Mouse (Mus musculus) spleen, postnatal 4 days (tissue): ENCODE results near the gene Actr5.

Source experiments
- DNase-seq, 2 experiments: peaks; one replicate each; pipeline ENCODE4 v3.0.0; 2022; ENCODE audit warnings: low spot score in 2 of 2

Gene Actr5

GRCm38 (mm10) chr2:158667022-158667670, 42.5 kb downstream of the Actr5 start:
- DNase-seq = peak; percentile 76 to 81

GRCm38 (mm10) chr2:158667671-158668432, 43.2 kb downstream of the Actr5 start:
- peak; percentile 30 to 77 for DNase-seq

- DNase-seq = no peak
Observed at GRCm38 (mm10) chr2:158668433-158669010, 43.8 kb downstream of the Actr5 start.

GRCm38 (mm10) chr2:158669199-158670195, 44.8 kb downstream of the Actr5 start:
- DNase-seq = no peak

- no peak for DNase-seq
Observed at GRCm38 (mm10) chr2:158670571-158670970, 45.9 kb downstream of the Actr5 start.

GRCm38 (mm10) chr2:158672829-158673228, 48.1 kb downstream of the Actr5 start:
- DNase-seq = no peak

- DNase-seq = peak; percentile 53 to 67
Observed at GRCm38 (mm10) chr2:158673493-158673892, 48.8 kb downstream of the Actr5 start.

- no peak for DNase-seq
Observed at GRCm38 (mm10) chr2:158674131-158674530, 49.4 kb downstream of the Actr5 start.

- no peak for DNase-seq
Observed at GRCm38 (mm10) chr2:158674759-158675158, 50.1 kb downstream of the Actr5 start.

GRCm38 (mm10) chr2:158675161-158675560, 50.5 kb downstream of the Actr5 start:
- DNase-seq = no peak

GRCm38 (mm10) chr2:158675907-158676533, 51.3 kb downstream of the Actr5 start:
- no peak for DNase-seq

- no peak for DNase-seq
Observed at GRCm38 (mm10) chr2:158677946-158678345, 53.3 kb downstream of the Actr5 start.

- DNase-seq = no peak
Observed at GRCm38 (mm10) chr2:158679091-158679490, 54.4 kb downstream of the Actr5 start.

- no peak for DNase-seq
Observed at GRCm38 (mm10) chr2:158680357-158680889, 55.7 kb downstream of the Actr5 start.

- DNase-seq = no peak
Observed at GRCm38 (mm10) chr2:158681714-158682113, 57.0 kb downstream of the Actr5 start.

GRCm38 (mm10) chr2:158682344-158683037, 57.8 kb downstream of the Actr5 start:
- no peak for DNase-seq

- no peak for DNase-seq
Observed at GRCm38 (mm10) chr2:158683038-158683413, 58.3 kb downstream of the Actr5 start.

- DNase-seq = no peak
Observed at GRCm38 (mm10) chr2:158684247-158684843, 59.7 kb downstream of the Actr5 start.

- DNase-seq = no peak
Observed at GRCm38 (mm10) chr2:158684910-158685309, 60.2 kb downstream of the Actr5 start.

- no peak for DNase-seq
Observed at GRCm38 (mm10) chr2:158686394-158686793, 61.7 kb downstream of the Actr5 start.
